Mouse (Mus musculus) cerebellum, adult 8-10 months (tissue): Measurements from ENCODE around the gene Hectd3.

Source experiments
- DNase-seq: peaks from one replicate; pipeline ENCODE4 v3.0.0; 2022

Gene Hectd3

DNA sequence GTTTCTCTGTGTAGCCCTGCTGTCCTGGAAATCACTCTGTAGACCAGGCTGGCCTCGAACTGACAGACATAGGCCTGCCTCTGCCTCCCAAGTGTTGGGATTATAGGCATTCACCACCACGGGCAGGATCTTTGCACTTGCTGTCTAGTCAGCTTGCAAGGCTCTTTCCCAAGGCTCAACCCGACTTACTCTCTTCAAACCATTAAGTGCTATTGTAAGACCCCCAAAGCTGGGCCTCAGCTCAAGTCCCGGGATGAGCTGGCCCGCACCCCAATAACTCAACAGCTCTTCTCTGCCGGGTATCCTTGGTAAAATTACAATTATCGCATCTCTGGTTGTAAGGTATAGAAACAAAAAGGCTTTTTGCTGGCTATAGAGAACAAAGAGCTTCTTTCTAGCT, 23.2 kb downstream of the Hectd3 start:
- no peak for DNase-seq

DNA sequence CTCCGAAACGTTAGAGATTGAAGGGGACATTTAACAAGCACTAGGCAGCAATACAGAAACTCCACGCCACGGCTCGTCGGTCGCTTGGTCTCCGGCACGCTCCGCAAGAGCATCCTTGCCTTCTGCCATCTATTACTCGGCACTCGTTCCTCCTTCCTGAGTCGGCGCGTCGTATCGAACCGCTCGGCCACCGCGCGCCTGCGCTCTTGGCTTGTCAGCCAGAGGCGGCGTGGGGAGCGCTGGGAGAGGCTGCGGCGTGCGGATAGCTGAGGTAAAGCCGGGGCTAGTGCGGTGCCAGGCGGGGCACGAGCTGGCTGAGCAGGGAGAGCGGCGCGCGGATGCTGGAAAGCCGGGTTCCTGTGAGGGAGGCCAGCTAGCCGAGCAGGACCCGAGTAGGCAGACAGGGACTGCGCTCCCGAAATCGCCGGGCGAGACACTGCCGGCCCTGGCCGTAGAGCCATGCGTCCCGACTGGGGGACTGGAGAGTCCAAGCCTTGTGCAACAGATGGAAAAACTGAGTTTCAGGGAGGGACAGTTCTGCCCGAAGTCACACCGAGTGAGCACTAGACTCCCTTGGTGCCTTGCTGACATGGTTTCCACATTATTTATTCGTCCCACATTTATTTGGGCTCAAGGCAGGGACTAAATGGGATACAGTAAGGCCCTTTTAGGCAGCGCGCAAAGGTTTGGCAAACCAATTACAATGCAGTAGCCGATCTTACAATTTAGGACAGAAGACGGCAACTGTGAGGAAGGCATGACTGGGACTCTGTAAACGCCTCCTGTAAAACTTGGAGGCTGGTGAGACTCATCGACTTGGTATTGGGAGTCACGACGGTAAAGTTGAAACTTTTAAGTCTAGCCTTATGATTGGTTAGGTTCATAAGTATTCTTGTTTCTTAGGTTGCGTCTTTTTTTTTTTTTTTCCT, 24.4 kb downstream of the Hectd3 start, which contains the start of gene Eif2b3:
Gene Eif2b3, plus strand, starts transcription at position 197 of the 929 bp plus-strand sequence.
- DNase-seq, result peak; percentile 86

- no peak for DNase-seq
Measured at GRCm38 (mm10) chr4:117023469-117023868, 28.4 kb downstream of the Hectd3 start.

GRCm38 (mm10) chr4:117031105-117031504, 36.0 kb downstream of the Hectd3 start:
- no peak for DNase-seq

DNA sequence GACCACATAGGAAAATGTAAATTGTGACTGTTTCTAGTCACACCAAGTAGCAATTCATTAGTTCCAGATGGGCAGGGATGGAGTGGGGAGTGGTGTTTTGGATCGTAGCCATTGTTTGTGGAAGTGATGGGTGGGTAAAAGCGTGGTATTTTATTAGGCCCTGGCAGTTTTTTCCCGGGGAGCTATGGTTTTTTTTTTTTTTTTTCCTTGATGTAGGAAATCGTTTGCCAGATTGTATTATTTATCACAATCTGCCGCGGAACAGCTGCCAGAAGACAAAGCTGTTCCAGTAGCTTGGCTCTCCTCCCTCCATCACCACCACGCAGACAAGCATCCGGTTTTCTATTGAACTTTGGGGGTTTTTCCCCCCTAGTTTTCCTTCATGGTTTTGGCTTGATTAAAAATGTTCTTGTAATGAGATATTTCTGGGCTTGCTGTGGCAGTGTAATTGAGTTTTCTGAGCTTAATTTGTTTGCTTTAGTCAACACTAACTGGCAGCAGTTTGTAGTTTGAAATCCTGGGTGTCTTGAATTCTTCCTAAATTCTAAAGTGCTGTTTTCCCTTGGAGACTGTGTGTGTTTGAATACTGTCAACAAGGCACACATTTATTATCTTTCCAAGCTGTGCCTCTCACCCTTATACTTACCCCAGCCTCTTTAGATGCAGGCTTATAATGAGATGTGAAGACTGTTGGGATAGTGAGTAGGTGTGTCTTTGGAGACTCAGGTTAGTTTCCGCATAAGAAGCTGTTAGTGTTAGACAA, 45.0 kb downstream of the Hectd3 start:
- DNase-seq, result peak; percentile 28

GRCm38 (mm10) chr4:117040791-117041190, 45.7 kb downstream of the Hectd3 start:
- DNase-seq, result no peak

DNA sequence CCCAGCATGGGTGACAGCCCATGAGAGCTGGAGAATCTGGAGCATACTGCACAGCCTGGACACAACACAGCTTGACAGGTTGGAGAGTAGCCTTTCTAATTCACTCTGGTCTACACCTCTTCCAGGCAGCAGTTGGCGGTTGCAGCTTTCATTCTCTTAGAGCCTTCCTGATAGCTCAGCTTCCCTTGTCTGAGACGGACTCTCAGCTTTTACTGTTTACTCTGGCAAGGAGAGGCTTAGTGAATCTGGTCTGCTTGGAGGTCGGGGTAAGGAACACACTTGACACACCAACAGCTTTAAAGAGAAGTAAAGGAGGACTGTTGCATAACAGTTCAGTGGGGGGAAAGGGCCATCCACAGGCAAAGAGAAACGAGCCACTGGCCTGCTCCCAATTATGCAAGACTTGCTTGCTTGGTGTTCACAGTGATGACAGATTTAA, 46.2 kb downstream of the Hectd3 start:
- peak; percentile 32 for DNase-seq

DNA sequence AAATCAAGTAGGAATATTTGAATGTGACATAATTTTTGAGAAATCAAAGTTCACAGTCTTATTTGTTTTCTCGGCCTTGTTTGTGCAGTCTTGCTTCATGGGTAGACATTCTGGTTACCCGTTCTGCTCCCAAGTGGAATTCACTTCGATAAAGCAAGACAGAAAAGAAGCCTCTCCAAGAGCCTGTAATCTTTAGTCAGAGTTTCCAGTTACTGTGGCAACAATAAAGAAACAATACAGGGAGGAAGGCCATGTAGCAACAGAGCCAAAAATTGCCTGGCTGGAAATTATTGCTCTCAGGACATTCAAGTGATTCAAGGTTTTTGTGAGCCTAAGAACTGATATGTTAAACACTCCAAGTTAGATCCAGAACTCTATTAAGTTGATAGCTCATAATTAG, 53.7 kb downstream of the Hectd3 start:
- no peak for DNase-seq

GRCm38 (mm10) chr4:117049485-117049884, 54.4 kb downstream of the Hectd3 start:
- DNase-seq, result no peak

DNA sequence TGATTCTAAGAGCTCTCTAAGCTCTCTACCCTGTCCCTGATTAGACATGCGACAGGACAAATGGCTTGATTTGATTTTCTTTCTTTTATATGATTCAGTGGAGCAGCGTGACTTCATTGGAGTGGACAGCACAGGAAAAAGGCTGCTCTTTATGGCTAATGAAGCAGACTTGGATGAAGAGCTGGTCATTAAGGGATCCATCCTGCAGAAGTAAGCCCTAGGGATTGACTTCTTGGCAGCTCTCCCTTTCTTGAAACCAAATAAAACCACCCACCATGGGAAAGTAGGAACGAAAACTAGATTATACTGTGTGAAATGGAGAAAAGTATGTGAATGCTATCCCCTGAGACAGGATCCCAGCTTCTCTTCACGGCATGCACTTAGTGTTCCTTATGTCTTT, 57.5 kb downstream of the Hectd3 start:
- DNase-seq, result no peak

GRCm38 (mm10) chr4:117053956-117054355, 58.8 kb downstream of the Hectd3 start:
- DNase-seq, result no peak
